Mouse (Mus musculus): ENCODE results near the gene Psmc5. TPM values are rescaled to one million over a fixed set of nuclear protein-coding genes. Genes with fewer than 3 reads are reported as not detected.

Gene Psmc5
- polyA plus RNA-seq, 1 experiment from 2014 or later: 88.8 TPM

DNA sequence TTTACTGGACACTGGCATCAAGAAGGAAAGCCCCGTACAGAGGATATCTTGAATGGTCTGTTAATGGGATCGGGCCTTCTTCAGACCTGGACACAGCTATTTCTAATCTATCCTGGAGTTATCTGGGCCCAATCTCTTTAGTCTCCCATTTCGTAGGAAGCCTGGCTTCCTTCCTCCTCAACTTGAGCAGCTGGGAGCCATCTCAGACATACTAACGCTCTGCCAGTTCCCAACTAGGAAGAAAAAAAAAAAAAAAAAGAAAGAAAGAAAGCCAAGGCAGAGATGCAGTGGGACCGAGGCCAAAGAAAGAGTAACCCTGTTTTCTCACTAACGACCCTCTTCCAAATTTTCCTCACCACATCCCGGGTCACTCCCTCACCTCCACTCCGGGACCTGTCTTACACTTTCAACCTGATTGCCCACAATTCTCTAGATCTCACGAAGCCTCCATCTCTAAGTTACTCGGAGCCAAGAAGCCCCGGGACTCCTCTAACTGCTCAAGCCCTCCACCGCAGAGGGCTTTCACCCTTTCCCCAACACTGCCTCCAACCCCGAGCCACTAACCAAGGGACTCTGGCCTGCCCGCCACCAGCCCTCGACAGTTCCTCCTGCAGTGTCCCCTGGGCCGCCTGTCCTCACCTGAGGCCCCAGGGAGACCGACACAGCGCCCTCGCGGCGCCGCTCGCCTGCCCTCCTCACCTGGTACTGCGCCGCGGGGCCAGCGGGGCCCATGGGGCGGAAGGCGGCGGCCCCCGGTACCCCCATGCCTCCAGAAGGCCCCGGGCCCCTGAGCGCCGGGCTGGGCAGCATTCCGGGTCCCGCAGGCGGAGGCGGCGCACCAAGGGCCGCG is 16.1 kb downstream of the Psmc5 start:
- TF ChIP-seq EP300 (IDR thresholded peaks at IDR 0.05; ENCODE audit: low read depth) (no peak), CTCF (IDR thresholded peaks at IDR 0.05; ENCODE audit: low read depth) (no peak)
- Histone ChIP-seq H3K9me3 (ENCODE audit: low read length) (no peaks in the 10 kb centered on the region), H3K27ac (ENCODE audit: low read depth) (peak overlapping the region; percentile 97), H3K4me2 (ENCODE audit: low read depth, low read length) (peak overlapping the region; percentile 79), H3K27me3 (ENCODE audit: insufficient read depth, low read length) (no peaks in the 10 kb centered on the region), H3K36me3 (replicated peaks; ENCODE audit: insufficient read depth, low read length) (peaks cover 4% of the 10 kb centered on the region), H3K9ac (replicated peaks) (peak overlapping the region; percentile 97), H3K4me3 (ENCODE audit: low read depth, low read length) (peak overlapping the region; percentile 95), H3K4me1 (ENCODE audit: insufficient read depth) (peaks cover 56% of the 10 kb centered on the region)
- WGBS (ENCODE audit: insufficient replicate concordance): under 1% methylated on average over 37 of the region's 41 CpGs
- ATAC-seq (peak; percentile 38), DNase-seq (peak; percentile 69)

DNA sequence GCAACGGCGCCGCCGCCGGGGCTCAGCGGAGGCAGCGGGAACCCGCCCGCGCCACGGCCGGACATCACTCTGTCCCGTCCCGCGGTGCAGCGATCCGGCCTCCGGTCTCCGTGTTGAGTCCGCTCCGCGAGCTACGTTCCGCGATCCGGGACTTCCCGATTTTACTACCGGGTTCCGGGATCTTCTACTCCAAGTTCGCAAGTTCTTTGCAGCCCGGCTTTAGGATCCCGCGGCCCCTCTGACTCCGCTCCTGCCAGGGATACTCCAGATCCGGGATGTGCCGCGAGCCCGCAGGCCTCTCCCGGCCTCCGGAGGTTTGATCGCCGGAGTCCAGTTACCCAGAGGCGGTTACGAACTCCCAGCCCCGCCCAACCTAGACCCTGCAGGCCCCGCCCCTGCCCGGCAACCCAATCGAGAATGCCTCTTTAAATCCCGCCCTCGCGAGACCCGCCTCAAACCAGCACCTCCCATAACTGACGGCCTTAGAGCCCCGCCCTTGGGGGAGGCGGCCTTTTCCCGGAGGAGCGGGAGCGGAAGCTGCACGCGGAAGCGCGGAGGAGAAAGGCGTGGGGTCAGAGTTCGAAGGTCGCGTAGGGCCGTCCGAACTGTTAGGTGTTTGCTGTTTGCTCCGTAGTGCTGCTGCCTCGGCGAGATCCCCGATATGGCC is 16.8 kb downstream of the Psmc5 start, which contains the start of gene Smarcd2:
Gene Smarcd2, minus strand, starts transcription at position 329 of the 667 bp plus-strand sequence.
- H3K27ac ChIP-seq (ENCODE audit: low read depth): peak within 1 kb of the TSS; percentile 97
- WGBS (ENCODE audit: insufficient replicate concordance): under 1% methylated on average over 70 of the region's 72 CpGs
- ATAC-seq: peak; percentile 92

DNA sequence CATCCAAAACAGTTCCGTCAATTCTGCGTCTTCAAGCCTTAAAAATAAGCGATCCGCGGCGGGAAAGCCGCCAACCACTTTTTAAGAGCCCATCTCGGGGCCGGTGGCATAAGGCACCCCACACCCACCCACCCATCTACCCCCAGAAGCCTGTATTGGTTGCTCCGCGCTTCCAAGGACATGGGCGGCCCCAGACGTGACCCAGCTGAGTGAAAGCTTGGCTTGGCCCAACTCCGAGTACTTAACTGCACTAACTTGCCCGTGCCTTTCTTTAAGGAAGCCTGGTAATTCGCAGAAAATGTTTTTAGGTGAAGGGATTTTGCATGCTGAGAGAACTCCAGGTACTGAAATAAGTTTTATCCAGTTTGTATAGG is 17.3 kb downstream of the Psmc5 start:
- no peaks in the 10 kb centered on the region for H3K27me3 ChIP-seq (ENCODE audit: insufficient read depth, low read length)
- peak overlapping the region; percentile 95 for H3K4me3 ChIP-seq (ENCODE audit: low read depth, low read length)
- peak overlapping the region; percentile 46 for H3K9ac ChIP-seq (replicated peaks)
- peak overlapping the region; percentile 85 for H3K27ac ChIP-seq (ENCODE audit: low read depth)
- ATAC-seq: peak; percentile 3; the same call in 1 of the 2 replicates
- peak overlapping the region; percentile 79 for H3K4me2 ChIP-seq (ENCODE audit: low read depth, low read length)
- 6% methylated on average over 16 of the region's 16 CpGs for WGBS (ENCODE audit: insufficient replicate concordance)
- peaks cover 46% of the 10 kb centered on the region for H3K4me1 ChIP-seq (ENCODE audit: insufficient read depth)
- no peaks in the 10 kb centered on the region for H3K36me3 ChIP-seq (replicated peaks; ENCODE audit: insufficient read depth, low read length)
- no peak for DNase-seq
- H3K9me3 ChIP-seq (ENCODE audit: low read length): no peaks in the 10 kb centered on the region
- no peak for TF ChIP-seq CTCF (IDR thresholded peaks at IDR 0.05; ENCODE audit: low read depth)
- no peak; the same call in 1 of the 2 replicates for TF ChIP-seq EP300 (IDR thresholded peaks at IDR 0.05; ENCODE audit: low read depth)

More for the DNA sequence above, 16.8 kb downstream of the Psmc5 start, which contains the start of gene Smarcd2:
- Histone ChIP-seq H3K4me3 (ENCODE audit: low read depth, low read length) (peak within 1 kb of the TSS; percentile 95), H3K4me1 (ENCODE audit: insufficient read depth) (peaks cover 52% of the 10 kb centered on the region), H3K4me2 (ENCODE audit: low read depth, low read length) (peak within 1 kb of the TSS; percentile 79), H3K9ac (replicated peaks) (peak within 1 kb of the TSS; percentile 97), H3K27me3 (ENCODE audit: insufficient read depth, low read length) (no peaks in the 10 kb centered on the region), H3K9me3 (ENCODE audit: low read length) (no peaks in the 10 kb centered on the region), H3K36me3 (replicated peaks; ENCODE audit: insufficient read depth, low read length) (no peaks in the 10 kb centered on the region)
- TF ChIP-seq CTCF (IDR thresholded peaks at IDR 0.05; ENCODE audit: low read depth): no peak
- TF ChIP-seq EP300 (IDR thresholded peaks at IDR 0.05; ENCODE audit: low read depth): peak; percentile 74
- peak; percentile 100 for DNase-seq

DNA sequence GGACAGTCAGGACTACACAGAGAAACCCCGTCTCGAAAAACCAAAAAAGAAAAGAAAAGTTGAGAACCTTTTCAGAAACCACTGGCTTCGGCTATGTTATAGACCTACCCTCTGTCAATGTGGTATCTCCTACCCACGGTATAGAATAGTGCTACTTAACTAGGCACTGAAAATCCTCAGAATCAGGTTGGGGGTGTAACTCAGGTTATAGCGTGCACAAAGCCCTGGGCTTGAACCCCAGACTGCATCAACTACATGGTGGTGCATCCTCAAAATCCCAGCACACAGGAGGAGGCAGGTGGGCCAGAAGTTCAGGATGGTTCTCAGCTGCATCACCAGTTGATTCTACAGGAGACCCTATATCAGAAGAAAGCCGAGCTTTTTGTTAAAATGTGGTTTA is 17.9 kb downstream of the Psmc5 start:
- Histone ChIP-seq H3K27ac (ENCODE audit: low read depth) (peak overlapping the region; percentile 85; the same call in 1 of the 2 replicates), H3K36me3 (replicated peaks; ENCODE audit: insufficient read depth, low read length) (no peaks in the 10 kb centered on the region), H3K4me3 (ENCODE audit: low read depth, low read length) (no peak overlapping the region), H3K9ac (replicated peaks) (no peak overlapping the region), H3K27me3 (ENCODE audit: insufficient read depth, low read length) (no peaks in the 10 kb centered on the region), H3K4me1 (ENCODE audit: insufficient read depth) (peaks cover 42% of the 10 kb centered on the region), H3K9me3 (ENCODE audit: low read length) (no peaks in the 10 kb centered on the region), H3K4me2 (ENCODE audit: low read depth, low read length) (peak overlapping the region; percentile 79)
- DNase-seq: no peak
- WGBS (ENCODE audit: insufficient replicate concordance): 86% methylated on average over 6 of the region's 6 CpGs
- no peak for ATAC-seq
- TF ChIP-seq EP300 (IDR thresholded peaks at IDR 0.05; ENCODE audit: low read depth) (no peak), CTCF (IDR thresholded peaks at IDR 0.05; ENCODE audit: low read depth) (no peak)

DNA sequence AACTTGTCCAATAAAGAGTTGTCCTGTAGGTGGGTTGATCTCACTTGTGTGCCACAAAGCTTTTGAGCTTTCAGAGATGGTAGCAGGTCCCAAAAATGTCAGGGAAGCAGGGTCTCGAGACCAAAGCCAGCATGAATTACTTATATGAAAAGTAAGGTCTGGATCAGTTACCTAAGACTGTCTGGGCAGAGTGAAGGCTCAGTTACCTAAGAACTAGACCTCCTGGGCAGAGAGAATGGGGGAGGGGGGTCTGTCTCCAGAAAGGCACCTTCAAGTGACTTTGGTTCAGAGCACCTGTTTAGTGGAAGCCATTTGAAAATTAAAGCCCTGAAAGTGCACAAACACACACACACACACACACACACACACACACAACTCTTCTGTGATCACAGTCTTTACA is 18.4 kb downstream of the Psmc5 start:
- no peak for DNase-seq
- 76% methylated on average over 1 of the region's 1 CpGs for WGBS (ENCODE audit: insufficient replicate concordance)
- Histone ChIP-seq H3K9ac (replicated peaks) (no peak overlapping the region), H3K27ac (ENCODE audit: low read depth) (no peak overlapping the region), H3K9me3 (ENCODE audit: low read length) (no peaks in the 10 kb centered on the region), H3K4me2 (ENCODE audit: low read depth, low read length) (no peak overlapping the region), H3K27me3 (ENCODE audit: insufficient read depth, low read length) (no peaks in the 10 kb centered on the region), H3K36me3 (replicated peaks; ENCODE audit: insufficient read depth, low read length) (no peaks in the 10 kb centered on the region), H3K4me3 (ENCODE audit: low read depth, low read length) (no peak overlapping the region), H3K4me1 (ENCODE audit: insufficient read depth) (peaks cover 37% of the 10 kb centered on the region)
- no peak for ATAC-seq
- TF ChIP-seq CTCF (IDR thresholded peaks at IDR 0.05; ENCODE audit: low read depth) (no peak), EP300 (IDR thresholded peaks at IDR 0.05; ENCODE audit: low read depth) (no peak)

DNA sequence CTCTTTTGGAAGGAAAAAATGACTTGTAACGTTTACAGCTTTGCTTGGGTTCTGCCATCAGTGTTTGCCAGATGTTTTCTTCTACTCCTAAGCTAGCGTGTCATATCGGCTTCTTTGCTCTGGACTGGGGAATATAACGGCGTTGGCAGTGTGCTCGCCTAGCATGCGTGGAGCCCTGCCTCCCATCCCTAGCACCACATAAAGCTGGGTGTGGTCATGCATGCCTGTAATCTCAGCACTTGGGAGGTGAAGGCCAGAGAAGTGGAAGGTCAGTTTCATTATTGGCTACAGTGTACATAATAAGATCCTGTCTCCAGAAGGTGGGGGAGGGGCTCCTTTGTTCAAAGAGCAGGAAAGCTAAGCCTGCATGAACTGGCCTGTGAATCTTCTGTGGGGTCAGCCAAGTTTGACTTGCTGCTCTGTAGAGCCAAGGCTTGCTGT is 19.0 kb downstream of the Psmc5 start:
- Histone ChIP-seq H3K9ac (replicated peaks) (no peak overlapping the region), H3K4me2 (ENCODE audit: low read depth, low read length) (no peak overlapping the region), H3K4me1 (ENCODE audit: insufficient read depth) (peaks cover 33% of the 10 kb centered on the region), H3K27me3 (ENCODE audit: insufficient read depth, low read length) (no peaks in the 10 kb centered on the region), H3K9me3 (ENCODE audit: low read length) (no peaks in the 10 kb centered on the region), H3K4me3 (ENCODE audit: low read depth, low read length) (no peak overlapping the region), H3K27ac (ENCODE audit: low read depth) (no peak overlapping the region), H3K36me3 (replicated peaks; ENCODE audit: insufficient read depth, low read length) (no peaks in the 10 kb centered on the region)
- DNase-seq (no peak), ATAC-seq (no peak)
- 85% methylated on average over 7 of the region's 7 CpGs for WGBS (ENCODE audit: insufficient replicate concordance)
- TF ChIP-seq CTCF (IDR thresholded peaks at IDR 0.05; ENCODE audit: low read depth): no peak
- TF ChIP-seq EP300 (IDR thresholded peaks at IDR 0.05; ENCODE audit: low read depth): no peak

Measured in liver, postnatal 0 days (tissue).